Mouse (Mus musculus) kidney, adult 2 months (tissue): Measurements from ENCODE around the gene Fbxw11.

Experiments used
- CTCF ChIP-seq: fragments of 200-500 bp; conservative IDR thresholded peaks from 2 replicates; pipeline ENCODE4 v1.5.1; 2011; ENCODE audit warnings: low read depth, mild to moderate bottlenecking, control low read depth, low read length, moderate library complexity, mixed read lengths; ENCODE audit not compliant: insufficient read depth, insufficient read length
- POLR2A ChIP-seq: fragments of 200-500 bp; IDR thresholded peaks from one replicate; pipeline ENCODE4 v1.6.1; 2011; ENCODE audit warnings: low read depth, low read length, control low read depth

DNA sequence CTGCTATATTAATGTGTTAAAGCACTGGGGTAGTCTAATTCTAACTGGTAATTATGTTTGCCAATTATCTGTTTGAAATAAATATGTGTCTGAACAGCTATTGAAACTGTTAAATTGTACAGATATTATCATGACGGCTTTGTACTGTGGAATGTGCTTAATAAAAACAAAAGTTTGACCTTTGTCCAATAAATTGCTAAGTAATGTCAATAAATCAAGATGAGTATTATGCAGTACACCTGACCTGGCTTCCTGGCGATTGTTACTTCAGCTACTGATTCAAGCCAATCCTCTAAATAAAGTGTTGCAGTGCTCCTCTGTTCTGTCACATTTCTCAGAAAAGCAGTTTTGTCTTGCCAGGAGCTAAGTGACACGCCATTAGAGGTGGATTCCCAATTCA lies 104.0 kb downstream of the Fbxw11 start:
- TF ChIP-seq CTCF (no peak), POLR2A (no peak)
